Mouse (Mus musculus): ENCODE measurements around the gene Osbpl9.
A peak's percentile ranks its signal among the peaks of the same experiment; 100 is the strongest.

Osbpl9 gene

GRCm38 (mm10) chr4:109201582-109202424 lies at the start of gene Osbpl9:
Osbpl9 (minus strand) TSS chr4:109202272.
- DNase-seq (ENCODE audit: low spot score): peak; percentile 100

GRCm38 (mm10) chr4:109251605-109252004 lies 49.5 kb upstream of the Osbpl9 start:
- no peak for DNase-seq (ENCODE audit: low spot score)

- DNase-seq (ENCODE audit: low spot score): no peak
Measured at GRCm38 (mm10) chr4:109245016-109245620, 43.0 kb upstream of the Osbpl9 start.

GRCm38 (mm10) chr4:109244506-109244905 lies 42.4 kb upstream of the Osbpl9 start:
- DNase-seq (ENCODE audit: low spot score): no peak

GRCm38 (mm10) chr4:109241934-109242333 lies 39.9 kb upstream of the Osbpl9 start:
- DNase-seq (ENCODE audit: low spot score): peak; percentile 65

GRCm38 (mm10) chr4:109241221-109241620 lies 39.1 kb upstream of the Osbpl9 start:
- no peak for DNase-seq (ENCODE audit: low spot score)

GRCm38 (mm10) chr4:109238428-109239268 lies 36.6 kb upstream of the Osbpl9 start:
- DNase-seq (ENCODE audit: low spot score): peak; percentile 67

- no peak for DNase-seq (ENCODE audit: low spot score)
Measured at GRCm38 (mm10) chr4:109236186-109236879, 34.3 kb upstream of the Osbpl9 start.

- no peak for DNase-seq (ENCODE audit: low spot score)
Measured at GRCm38 (mm10) chr4:109234806-109235350, 32.8 kb upstream of the Osbpl9 start.

GRCm38 (mm10) chr4:109234185-109234584 lies 32.1 kb upstream of the Osbpl9 start, which contains the start of gene Calr4:
Calr4 (plus strand) TSS chr4:109234485.
- no peak for DNase-seq (ENCODE audit: low spot score)

GRCm38 (mm10) chr4:109229766-109230279 lies 27.8 kb upstream of the Osbpl9 start:
- no peak for DNase-seq (ENCODE audit: low spot score)

GRCm38 (mm10) chr4:109226071-109226470 lies 24.0 kb upstream of the Osbpl9 start:
- no peak for DNase-seq (ENCODE audit: low spot score)

GRCm38 (mm10) chr4:109225606-109226005 lies 23.5 kb upstream of the Osbpl9 start:
- DNase-seq (ENCODE audit: low spot score): no peak

GRCm38 (mm10) chr4:109224762-109225552 lies 22.9 kb upstream of the Osbpl9 start:
- DNase-seq (ENCODE audit: low spot score): peak; percentile 93

GRCm38 (mm10) chr4:109222001-109222400 lies 19.9 kb upstream of the Osbpl9 start:
- DNase-seq (ENCODE audit: low spot score): peak; percentile 82

GRCm38 (mm10) chr4:109220441-109220940 lies 18.4 kb upstream of the Osbpl9 start:
- peak; percentile 57 for DNase-seq (ENCODE audit: low spot score)

- no peak for DNase-seq (ENCODE audit: low spot score)
Measured at GRCm38 (mm10) chr4:109218008-109218407, 15.9 kb upstream of the Osbpl9 start.

GRCm38 (mm10) chr4:109213986-109214385 lies 11.9 kb upstream of the Osbpl9 start:
- DNase-seq (ENCODE audit: low spot score): no peak

- no peak for DNase-seq (ENCODE audit: low spot score)
Measured at GRCm38 (mm10) chr4:109210881-109211280, 8.8 kb upstream of the Osbpl9 start.

GRCm38 (mm10) chr4:109210253-109210652 lies 8.2 kb upstream of the Osbpl9 start:
- no peak for DNase-seq (ENCODE audit: low spot score)
